Mouse (Mus musculus) adrenal gland, adult 18-20 months (tissue): ENCODE results near the gene Ip6k1. TPM values are rescaled to one million over a fixed set of nuclear protein-coding genes. Genes with fewer than 3 reads are reported as not detected.
A peak's percentile ranks its signal among the peaks of the same experiment; 100 is the strongest.

ENCODE experiments used
- DNase-seq, 2 experiments: peaks; one replicate each; pipeline ENCODE4 v3.0.0; 2021 to 2022; ENCODE audit warnings: low spot score in 2 of 2
- total RNA-seq, 2 experiments: library from RNA; stranded (reverse); gene quantifications; 1 replicate in 1 of 2; 2 replicates in 1 of 2; pipeline ENCODE4 v1.2.3; 2021

Ip6k1 gene
- total RNA-seq, 2 experiments from 2014 or later, result 112 to 126 TPM

GRCm38 (mm10) chr9:108055661-108056237 lies 53.4 kb downstream of the Ip6k1 start:
- DNase-seq, result no peak

- DNase-seq, result no peak
Measured at GRCm38 (mm10) chr9:108056361-108057261, 54.3 kb downstream of the Ip6k1 start.

- peak; percentile 51 to 55 for DNase-seq
Measured at GRCm38 (mm10) chr9:108057262-108057562, 54.9 kb downstream of the Ip6k1 start.

- DNase-seq, result no peak
Measured at GRCm38 (mm10) chr9:108058291-108058690, 56.0 kb downstream of the Ip6k1 start.

GRCm38 (mm10) chr9:108062142-108062541 lies 59.8 kb downstream of the Ip6k1 start:
- DNase-seq, result no peak

- DNase-seq, result no peak
Measured at GRCm38 (mm10) chr9:108063361-108063760, 61.1 kb downstream of the Ip6k1 start.

- peak; percentile 57 to 58 for DNase-seq
Measured at GRCm38 (mm10) chr9:108065491-108066011, 63.2 kb downstream of the Ip6k1 start.

- DNase-seq, result no peak
Measured at GRCm38 (mm10) chr9:108067199-108067598, 64.9 kb downstream of the Ip6k1 start.

GRCm38 (mm10) chr9:108067900-108068299 lies 65.6 kb downstream of the Ip6k1 start:
- peak; percentile 82 to 84 for DNase-seq

GRCm38 (mm10) chr9:108069007-108069406 lies 66.7 kb downstream of the Ip6k1 start:
- no peak for DNase-seq

GRCm38 (mm10) chr9:108069529-108069928 lies 67.2 kb downstream of the Ip6k1 start:
- no peak for DNase-seq

GRCm38 (mm10) chr9:108071801-108072200 lies 69.5 kb downstream of the Ip6k1 start:
- DNase-seq, result no peak

- no peak for DNase-seq
Measured at GRCm38 (mm10) chr9:108072481-108072924, 70.2 kb downstream of the Ip6k1 start.

GRCm38 (mm10) chr9:108073141-108073930 lies 71.0 kb downstream of the Ip6k1 start:
- no peak for DNase-seq

GRCm38 (mm10) chr9:108080168-108080567 lies 77.9 kb downstream of the Ip6k1 start, which contains the start of gene Mst1:
TSS of gene Mst1 (plus strand) at chr9:108080436.
- DNase-seq, result no peak

GRCm38 (mm10) chr9:108082549-108082948 lies 80.2 kb downstream of the Ip6k1 start:
- DNase-seq, result no peak

GRCm38 (mm10) chr9:108082988-108083431 lies 80.7 kb downstream of the Ip6k1 start, which contains the start of gene Rnf123:
TSS of gene Rnf123 (minus strand) at chr9:108083346.
- no peak for DNase-seq

GRCm38 (mm10) chr9:108083561-108083960 lies 81.3 kb downstream of the Ip6k1 start:
- no peak for DNase-seq

GRCm38 (mm10) chr9:108085261-108085660 lies 83.0 kb downstream of the Ip6k1 start:
- no peak for DNase-seq

- DNase-seq, result no peak
Measured at GRCm38 (mm10) chr9:108090611-108091120, 88.4 kb downstream of the Ip6k1 start.

- DNase-seq, result no peak
Measured at GRCm38 (mm10) chr9:108093586-108093985, 91.3 kb downstream of the Ip6k1 start.
